Comparison of ENCODE assay signal across 21 mouse cellular contexts in genomic region chr2:93890143-93890542, GRCm38 (mm10). TPM values are rescaled to one million over a fixed set of nuclear protein-coding genes. Genes with fewer than 3 reads are reported as not detected.
DNase-seq lines count a peak whose midpoint lies in the region; ATAC-seq and TF ChIP-seq lines count a peak whose summit lies in the region.
"Had no signal": no experiment of that assay in that cellular context is flagged by ENCODE, and none has a peak within 500 bp of the region (broad histone marks: within the 10 kb centered on the region; RNA-seq: fewer than 3 reads in every experiment).

No protein-coding gene starts in this region.

- no peaks in the 10 kb centered on the region for H3K27me3 ChIP-seq in hindbrain, embryonic 10.5 days (ENCODE audit: insufficient read depth, poor library complexity, severe bottlenecking)
- H3K27me3 ChIP-seq in hindbrain, postnatal 0 days (ENCODE audit: insufficient read depth, low read length) = no peaks in the 10 kb centered on the region
- no peaks in the 10 kb centered on the region for H3K27me3 ChIP-seq in neural tube, embryonic 13.5 days
- no peaks in the 10 kb centered on the region for H3K27me3 ChIP-seq in neural tube, embryonic 15.5 days (replicated peaks)
- no peaks in the 10 kb centered on the region for H3K27me3 ChIP-seq in forebrain, embryonic 12.5 days
- H3K27me3 ChIP-seq in forebrain, embryonic 16.5 days (replicated peaks; ENCODE audit: control insufficient read depth, insufficient read depth, low read length) = no peaks in the 10 kb centered on the region
- H3K27me3 ChIP-seq: heart, embryonic 15.5 days had no signal

- peaks cover 24% of the 10 kb centered on the region for H3K4me1 ChIP-seq in hindbrain, embryonic 10.5 days (replicated peaks)
- H3K4me1 ChIP-seq in hindbrain, postnatal 0 days (ENCODE audit: insufficient read depth, low read length) = no peaks in the 10 kb centered on the region
- peaks cover 36% of the 10 kb centered on the region for H3K4me1 ChIP-seq in neural tube, embryonic 13.5 days (replicated peaks)
- peaks cover 19% of the 10 kb centered on the region for H3K4me1 ChIP-seq in neural tube, embryonic 15.5 days
- H3K4me1 ChIP-seq in forebrain, embryonic 12.5 days = peaks cover 33% of the 10 kb centered on the region
- H3K4me1 ChIP-seq in forebrain, embryonic 16.5 days (replicated peaks; ENCODE audit: control insufficient read depth, insufficient read depth, low read length) = peaks cover 25% of the 10 kb centered on the region

- TF ChIP-seq CTCF in hindbrain, postnatal 0 days (IDR thresholded peaks at IDR 0.05; ENCODE audit: low read depth) = no peak

- H3K4me2 ChIP-seq in hindbrain, postnatal 0 days (ENCODE audit: low read depth, low read length) = no peak overlapping the region
- H3K4me2 ChIP-seq in neural tube, embryonic 13.5 days = no peak overlapping the region
- H3K4me2 ChIP-seq in neural tube, embryonic 15.5 days = no peak overlapping the region
- H3K4me2 ChIP-seq in forebrain, embryonic 12.5 days = no peak overlapping the region
- H3K4me2 ChIP-seq in forebrain, embryonic 16.5 days (ENCODE audit: low read length) = no peak overlapping the region
- H3K4me2 ChIP-seq: heart, embryonic 11.5 days; heart, embryonic 15.5 days; hindbrain, embryonic 14.5 days had no signal

- 79% methylated on average over 8 of the region's 8 CpGs for WGBS in hindbrain, embryonic 10.5 days
- 74% methylated on average over 8 of the region's 8 CpGs for WGBS in hindbrain, postnatal 0 days
- 62% methylated on average over 8 of the region's 8 CpGs for WGBS in neural tube, embryonic 13.5 days
- WGBS in neural tube, embryonic 15.5 days = 72% methylated on average over 8 of the region's 8 CpGs
- WGBS in forebrain, embryonic 12.5 days = 80% methylated on average over 8 of the region's 8 CpGs
- 72% methylated on average over 8 of the region's 8 CpGs for WGBS in forebrain, embryonic 16.5 days

- H3K36me3 ChIP-seq in hindbrain, embryonic 10.5 days = no peaks in the 10 kb centered on the region
- no peaks in the 10 kb centered on the region for H3K36me3 ChIP-seq in hindbrain, postnatal 0 days (ENCODE audit: insufficient read depth, low read length)
- H3K36me3 ChIP-seq in neural tube, embryonic 13.5 days = no peaks in the 10 kb centered on the region
- H3K36me3 ChIP-seq in neural tube, embryonic 15.5 days = no peaks in the 10 kb centered on the region
- H3K36me3 ChIP-seq in forebrain, embryonic 12.5 days (replicated peaks) = no peaks in the 10 kb centered on the region
- H3K36me3 ChIP-seq in forebrain, embryonic 16.5 days (ENCODE audit: control insufficient read depth, insufficient read depth) = no peaks in the 10 kb centered on the region
- H3K36me3 ChIP-seq: heart, embryonic 15.5 days had no signal

- H3K9me3 ChIP-seq in hindbrain, embryonic 10.5 days = no peaks in the 10 kb centered on the region
- no peaks in the 10 kb centered on the region for H3K9me3 ChIP-seq in hindbrain, postnatal 0 days (ENCODE audit: low read length)
- no peaks in the 10 kb centered on the region for H3K9me3 ChIP-seq in neural tube, embryonic 13.5 days
- no peaks in the 10 kb centered on the region for H3K9me3 ChIP-seq in neural tube, embryonic 15.5 days (replicated peaks)
- H3K9me3 ChIP-seq in forebrain, embryonic 12.5 days = no peaks in the 10 kb centered on the region
- H3K9me3 ChIP-seq in forebrain, embryonic 16.5 days (ENCODE audit: control insufficient read depth, low read length) = no peaks in the 10 kb centered on the region
- H3K9me3 ChIP-seq: heart, embryonic 15.5 days had no signal

- H3K4me3 ChIP-seq in hindbrain, embryonic 10.5 days = no peak overlapping the region
- H3K4me3 ChIP-seq in hindbrain, postnatal 0 days (ENCODE audit: low read length) = no peak overlapping the region
- no peak overlapping the region for H3K4me3 ChIP-seq in neural tube, embryonic 13.5 days
- no peak overlapping the region for H3K4me3 ChIP-seq in neural tube, embryonic 15.5 days (replicated peaks)
- H3K4me3 ChIP-seq in forebrain, embryonic 12.5 days (replicated peaks) = no peak overlapping the region
- H3K4me3 ChIP-seq in forebrain, embryonic 16.5 days (replicated peaks; ENCODE audit: low read length) = no peak overlapping the region
- H3K4me3 ChIP-seq: heart, adult 2 months; heart, embryonic 15.5 days had no signal

- H3K9ac ChIP-seq in hindbrain, postnatal 0 days (replicated peaks; ENCODE audit: low read length) = no peak overlapping the region
- H3K9ac ChIP-seq in neural tube, embryonic 13.5 days = no peak overlapping the region
- H3K9ac ChIP-seq in neural tube, embryonic 15.5 days (replicated peaks) = no peak overlapping the region
- H3K9ac ChIP-seq in forebrain, embryonic 12.5 days = no peak overlapping the region
- no peak overlapping the region for H3K9ac ChIP-seq in forebrain, embryonic 16.5 days (replicated peaks; ENCODE audit: low read depth, low read length)
- H3K9ac ChIP-seq: heart, embryonic 15.5 days; hindbrain, embryonic 14.5 days had no signal

- no peak for DNase-seq in hindbrain, embryonic 10.5 days (ENCODE audit: low spot score)
- DNase-seq in hindbrain, postnatal 0 days (ENCODE audit: low spot score) = no peak
- DNase-seq in T-cell, adult 2 months (ENCODE audit: low spot score) = no peak
- DNase-seq: adrenal gland, postnatal 10 days; cerebellum, adult 18-20 months; cerebellum, adult 9-11 months; cerebellum, postnatal 36 days; gastrocnemius, postnatal 14 days; heart, adult 2 months; heart, postnatal 14 days had no signal

- H3K27ac ChIP-seq in hindbrain, embryonic 10.5 days = peak overlapping the region; percentile 86; the same call in 1 of the 2 replicates
- H3K27ac ChIP-seq in hindbrain, postnatal 0 days = no peak overlapping the region
- H3K27ac ChIP-seq in neural tube, embryonic 13.5 days (replicated peaks) = peak overlapping the region; percentile 90
- H3K27ac ChIP-seq in neural tube, embryonic 15.5 days (replicated peaks) = no peak overlapping the region
- H3K27ac ChIP-seq in forebrain, embryonic 12.5 days = peak overlapping the region; percentile 96
- H3K27ac ChIP-seq in forebrain, embryonic 16.5 days (ENCODE audit: low read length) = peak overlapping the region; percentile 97
- H3K27ac ChIP-seq: heart, adult 2 months had no signal

- no peak for ATAC-seq in hindbrain, postnatal 0 days
- no peak for ATAC-seq in neural tube, embryonic 13.5 days (ENCODE audit: low read depth)
- no peak for ATAC-seq in neural tube, embryonic 15.5 days (ENCODE audit: low FRiP score)
- no peak for ATAC-seq in forebrain, embryonic 12.5 days (ENCODE audit: low FRiP score)
- ATAC-seq in forebrain, embryonic 16.5 days = no peak
- no peak for ATAC-seq in megakaryocyte progenitor cell, adult 5-6 weeks (replicated peaks; ENCODE audit: poor library complexity)
- ATAC-seq: intestine, embryonic 16.5 days had no signal

RNA-seq across cellular contexts. Expression of gene Accsl, which starts 21.2 kb away (rescaled TPM):
- not detected in 2 replicates for polyA plus RNA-seq in hindbrain, embryonic 10.5 days (2016; fragmentation: Nextera tagmentation; extraction: Ambion mirVana)
- not detected in 2 replicates for total RNA-seq in hindbrain, postnatal 0 days (2014; rRNA removed)
- polyA plus RNA-seq in hindbrain, postnatal 0 days (2015; fragmentation: Nextera tagmentation; extraction: Ambion mirVana) = 0.30 and 0.39 TPM in 2 replicates
- polyA plus RNA-seq in neural tube, embryonic 13.5 days (2015; fragmentation: Nextera tagmentation; extraction: Ambion mirVana) = 0.08 TPM in 1 of 2 replicates, not detected in the other
- 0.23 and 0.37 TPM in 2 replicates for polyA plus RNA-seq in neural tube, embryonic 15.5 days (2015; fragmentation: Nextera tagmentation; extraction: Ambion mirVana)
- 0.28 and 0.31 TPM in 2 replicates for polyA plus RNA-seq in forebrain, embryonic 12.5 days (2016; fragmentation: Nextera tagmentation; extraction: Ambion mirVana)
- polyA plus RNA-seq in forebrain, embryonic 16.5 days (2015; fragmentation: Nextera tagmentation; extraction: Ambion mirVana) = 0.63 and 0.73 TPM in 2 replicates
- not detected in 2 replicates for total RNA-seq in megakaryocyte progenitor cell, adult 5-6 weeks (2015)
- not detected in 2 replicates for total RNA-seq in megakaryocyte progenitor cell, adult 5-6 weeks (2017)
- total RNA-seq: gastrocnemius, adult 18-20 months; gastrocnemius, postnatal 14 days; heart, adult 2 months; heart, postnatal 14 days; hematopoietic stem cell, adult 5-6 weeks had no signal
- polyA plus RNA-seq: heart, embryonic 11.5 days; heart, embryonic 15.5 days; intestine, embryonic 16.5 days had no signal

RNA-seq across cellular contexts. Expression of gene Accs, which starts 40.4 kb away (rescaled TPM):
- 8.3 and 9.3 TPM in 2 replicates for polyA plus RNA-seq in hindbrain, embryonic 10.5 days (2016; fragmentation: Nextera tagmentation; extraction: Ambion mirVana)
- 12.0 and 19.1 TPM in 2 replicates for total RNA-seq in hindbrain, postnatal 0 days (2014; rRNA removed)
- 6.5 and 6.6 TPM in 2 replicates for polyA plus RNA-seq in hindbrain, postnatal 0 days (2015; fragmentation: Nextera tagmentation; extraction: Ambion mirVana)
- 5.1 and 7.1 TPM in 2 replicates for polyA plus RNA-seq in neural tube, embryonic 13.5 days (2015; fragmentation: Nextera tagmentation; extraction: Ambion mirVana)
- 4.2 and 5.4 TPM in 2 replicates for polyA plus RNA-seq in neural tube, embryonic 15.5 days (2015; fragmentation: Nextera tagmentation; extraction: Ambion mirVana)
- 7.8 and 8.3 TPM in 2 replicates for polyA plus RNA-seq in forebrain, embryonic 12.5 days (2016; fragmentation: Nextera tagmentation; extraction: Ambion mirVana)
- polyA plus RNA-seq in forebrain, embryonic 16.5 days (2015; fragmentation: Nextera tagmentation; extraction: Ambion mirVana) = 6.4 and 7.2 TPM in 2 replicates
- total RNA-seq in megakaryocyte progenitor cell, adult 5-6 weeks (2015) = 11.0 and 12.1 TPM in 2 replicates
- 11.3 and 16.5 TPM in 2 replicates for total RNA-seq in megakaryocyte progenitor cell, adult 5-6 weeks (2017)

Comparison
In these comparisons a context has a peak if more than half of its experiments do, and no peak if none do; other contexts are left out.
1. H3K27ac ChIP-seq: peak in hindbrain, embryonic 10.5 days (single experiment), neural tube, embryonic 13.5 days (single experiment), forebrain, embryonic 12.5 days (single experiment) and forebrain, embryonic 16.5 days (single experiment); none in hindbrain, postnatal 0 days (single experiment) and neural tube, embryonic 15.5 days (single experiment).